Mouse (Mus musculus): ENCODE results near the gene Gclm.

GRCm38 (mm10) chr3:122205753-122206152 is 39.6 kb upstream of the Gclm start:
- TF ChIP-seq EP300 (IDR thresholded peaks at IDR 0.05; ENCODE audit: low read depth), result no peak
- TF ChIP-seq CTCF (IDR thresholded peaks at IDR 0.05; ENCODE audit: low read depth), result no peak
